8 mouse cellular contexts compared by ENCODE assay signal in the genomic region with DNA sequence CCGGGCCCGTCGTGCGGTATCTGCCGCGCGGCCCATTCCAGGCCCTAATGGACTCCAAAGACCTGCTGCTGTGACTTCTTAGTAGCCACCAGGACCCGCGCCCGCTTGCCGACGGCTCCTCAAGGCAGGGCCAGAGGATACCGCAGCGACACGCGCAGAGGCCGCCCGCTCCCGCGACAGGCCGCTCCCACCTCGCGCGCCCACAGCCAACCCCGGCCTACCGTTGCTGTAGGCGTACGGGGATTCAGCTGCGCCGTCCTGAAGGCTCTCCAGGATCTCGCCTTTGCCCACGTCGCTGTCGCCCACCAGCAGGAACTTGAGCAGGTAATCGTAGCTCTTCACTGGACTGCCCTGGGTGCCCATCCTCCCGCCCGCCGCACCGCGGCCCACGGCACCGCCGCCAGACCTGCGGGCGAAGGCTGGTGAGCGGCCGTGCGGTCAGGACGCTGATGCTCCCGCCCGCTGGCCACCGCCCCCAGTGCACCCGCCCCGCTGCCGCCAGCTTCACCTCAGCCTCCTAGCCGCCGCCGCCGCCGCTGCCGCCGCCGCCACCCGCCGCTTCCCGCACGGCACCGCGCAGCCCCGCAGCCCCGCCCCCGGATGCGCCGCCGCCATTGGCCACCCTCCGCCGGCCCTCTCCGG. TPM values are rescaled to one million over a fixed set of nuclear protein-coding genes. Genes with fewer than 3 reads are reported as not detected.
DNase-seq lines count a peak whose midpoint lies in the region; ATAC-seq and TF ChIP-seq lines count a peak whose summit lies in the region.

TSS of gene Rab40c (minus strand) at position 584 of the 642 bp plus-strand sequence.

- peak within 1 kb of the TSS; percentile 95 for H3K27ac ChIP-seq in kidney, postnatal 0 days
- H3K27ac ChIP-seq in forebrain, embryonic 10.5 days, result peak within 1 kb of the TSS; percentile 91
- H3K27ac ChIP-seq in hindbrain, embryonic 10.5 days, result peak within 1 kb of the TSS; percentile 93
- peak within 1 kb of the TSS; percentile 92 for H3K27ac ChIP-seq in limb, embryonic 12.5 days
- H3K27ac ChIP-seq in midbrain, postnatal 0 days (ENCODE audit: low read depth, low read length), result peak within 1 kb of the TSS; percentile 86

- under 1% methylated on average over 48 of the region's 78 CpGs for WGBS in kidney, postnatal 0 days
- under 1% methylated on average over 78 of the region's 78 CpGs for WGBS in forebrain, embryonic 10.5 days
- WGBS in hindbrain, embryonic 10.5 days, result under 1% methylated on average over 78 of the region's 78 CpGs
- under 1% methylated on average over 52 of the region's 78 CpGs for WGBS in limb, embryonic 12.5 days
- WGBS in midbrain, postnatal 0 days, result under 1% methylated on average over 55 of the region's 78 CpGs

- peak; percentile 42 for DNase-seq in kidney, postnatal 0 days (ENCODE audit: low spot score)
- no peak for DNase-seq in kidney, postnatal 36 days
- DNase-seq in Patski (ENCODE audit: low read depth, low spot score), result no peak
- DNase-seq in forebrain, embryonic 10.5 days (ENCODE audit: extremely low spot score, low spot score), result peak; percentile 46
- no peak for DNase-seq in hindbrain, embryonic 10.5 days (ENCODE audit: low spot score)
- peak; percentile 28 for DNase-seq in midbrain, postnatal 0 days (ENCODE audit: low spot score)

- H3K4me1 ChIP-seq in kidney, postnatal 0 days (replicated peaks; ENCODE audit: insufficient read depth, low read length), result peaks cover 7% of the 10 kb centered on the region
- H3K4me1 ChIP-seq in forebrain, embryonic 10.5 days, result peaks cover 27% of the 10 kb centered on the region
- peaks cover 40% of the 10 kb centered on the region for H3K4me1 ChIP-seq in hindbrain, embryonic 10.5 days (replicated peaks)
- peaks cover 25% of the 10 kb centered on the region for H3K4me1 ChIP-seq in limb, embryonic 12.5 days (replicated peaks)
- H3K4me1 ChIP-seq in midbrain, postnatal 0 days (ENCODE audit: insufficient read depth, low read length), result peaks cover 10% of the 10 kb centered on the region

- no peak for TF ChIP-seq CTCF in kidney, postnatal 0 days (IDR thresholded peaks at IDR 0.05; ENCODE audit: low read depth)
- no peak for TF ChIP-seq CTCF in Patski (IDR thresholded peaks at IDR 0.05)
- no peak for TF ChIP-seq CTCF in midbrain, postnatal 0 days (IDR thresholded peaks at IDR 0.05)

- CTCF ChIA-PET in Patski (lab: Charles Lee), result interaction anchor here (1.2 kb wide), 1 partner anchor 11 kb away, joined by 3 read pairs; no protein-coding TSS in a partner anchor

- no peaks in the 10 kb centered on the region; the same call in 1 of the 2 replicates for H3K36me3 ChIP-seq in kidney, postnatal 0 days (ENCODE audit: insufficient read depth, low read length)
- H3K36me3 ChIP-seq in forebrain, embryonic 10.5 days (replicated peaks), result peaks cover 20% of the 10 kb centered on the region
- peaks cover 24% of the 10 kb centered on the region for H3K36me3 ChIP-seq in hindbrain, embryonic 10.5 days
- peaks cover 12% of the 10 kb centered on the region for H3K36me3 ChIP-seq in limb, embryonic 12.5 days
- H3K36me3 ChIP-seq in midbrain, postnatal 0 days (ENCODE audit: insufficient read depth, low read length), result peaks cover 8% of the 10 kb centered on the region

- peak within 1 kb of the TSS; percentile 97 for H3K4me3 ChIP-seq in kidney, postnatal 0 days (replicated peaks; ENCODE audit: low read depth, low read length)
- peak within 1 kb of the TSS; percentile 98 for H3K4me3 ChIP-seq in forebrain, embryonic 10.5 days
- peak within 1 kb of the TSS; percentile 98 for H3K4me3 ChIP-seq in hindbrain, embryonic 10.5 days
- peak within 1 kb of the TSS; percentile 96 for H3K4me3 ChIP-seq in limb, embryonic 12.5 days (replicated peaks)
- H3K4me3 ChIP-seq in midbrain, postnatal 0 days (ENCODE audit: low read depth, low read length), result peak within 1 kb of the TSS; percentile 73

- peak within 1 kb of the TSS; percentile 94 for H3K4me2 ChIP-seq in kidney, postnatal 0 days (ENCODE audit: low read length)
- H3K4me2 ChIP-seq in limb, embryonic 12.5 days, result peak within 1 kb of the TSS; percentile 91
- H3K4me2 ChIP-seq in midbrain, postnatal 0 days (ENCODE audit: low read depth, low read length, poor library complexity, severe bottlenecking), result peak within 1 kb of the TSS; percentile 63

- H3K27me3 ChIP-seq in kidney, postnatal 0 days (ENCODE audit: insufficient read depth, low read length), result no peaks in the 10 kb centered on the region
- H3K27me3 ChIP-seq in Patski, result no peaks in the 10 kb centered on the region
- H3K27me3 ChIP-seq in forebrain, embryonic 10.5 days (ENCODE audit: poor library complexity, severe bottlenecking), result no peaks in the 10 kb centered on the region
- no peaks in the 10 kb centered on the region for H3K27me3 ChIP-seq in hindbrain, embryonic 10.5 days (ENCODE audit: insufficient read depth, poor library complexity, severe bottlenecking)
- no peaks in the 10 kb centered on the region for H3K27me3 ChIP-seq in limb, embryonic 12.5 days
- H3K27me3 ChIP-seq in midbrain, postnatal 0 days (ENCODE audit: insufficient read depth, low read length), result no peaks in the 10 kb centered on the region

- peak within 1 kb of the TSS; percentile 95 for H3K9ac ChIP-seq in kidney, postnatal 0 days (ENCODE audit: low read depth, low read length)
- H3K9ac ChIP-seq in limb, embryonic 12.5 days (replicated peaks), result peak within 1 kb of the TSS; percentile 87
- peak within 1 kb of the TSS; percentile 77 for H3K9ac ChIP-seq in midbrain, postnatal 0 days (replicated peaks; ENCODE audit: low read length, poor library complexity, severe bottlenecking)

- peak; percentile 5 for ATAC-seq in kidney, postnatal 0 days (replicated peaks; ENCODE audit: low FRiP score, low read depth)
- ATAC-seq in Patski, result no peak
- ATAC-seq in limb, embryonic 12.5 days (ENCODE audit: insufficient number of reproducible peaks, insufficient read depth, low FRiP score, low TSS enrichment, low read depth), result no peak
- ATAC-seq in midbrain, postnatal 0 days (ENCODE audit: low FRiP score), result peak; percentile 12; the same call in 1 of the 2 replicates
- ATAC-seq in monocyte, adult 5-6 weeks (replicated peaks; ENCODE audit: insufficient number of reproducible peaks, low FRiP score, low TSS enrichment, poor library complexity, severe bottlenecking), result no peak

- in situ Hi-C loops in Patski (cut with MboI; ENCODE audit: low pct_unique_long_range_greater_than_20kb), result no loop called here

- H3K9me3 ChIP-seq in kidney, postnatal 0 days (replicated peaks; ENCODE audit: low read length), result no peaks in the 10 kb centered on the region
- no peaks in the 10 kb centered on the region for H3K9me3 ChIP-seq in forebrain, embryonic 10.5 days
- no peaks in the 10 kb centered on the region for H3K9me3 ChIP-seq in hindbrain, embryonic 10.5 days
- H3K9me3 ChIP-seq in limb, embryonic 12.5 days, result no peaks in the 10 kb centered on the region
- H3K9me3 ChIP-seq in midbrain, postnatal 0 days (ENCODE audit: low read length), result no peaks in the 10 kb centered on the region

- POLR2A ChIA-PET in Patski (lab: Charles Lee), result interaction anchor here (0.6 to 1.2 kb wide), 4 partner anchors 21 to 98 kb away, joined by 3 to 4 read pairs (median 3); no protein-coding TSS in a partner anchor

RNA-seq across cellular contexts. Expression of gene Rab40c, which starts in this region (rescaled TPM):
- 20.4 and 22.1 TPM in 2 replicates for polyA plus RNA-seq in kidney, postnatal 0 days (2015; fragmentation: Nextera tagmentation; extraction: Ambion mirVana)
- 20.2 TPM for polyA plus RNA-seq in Patski (2021)
- 29.4 and 30.9 TPM in 2 replicates for polyA plus RNA-seq in forebrain, embryonic 10.5 days (2016; fragmentation: Nextera tagmentation; extraction: Ambion mirVana)
- 33.4 and 43.4 TPM in 2 replicates for polyA plus RNA-seq in hindbrain, embryonic 10.5 days (2016; fragmentation: Nextera tagmentation; extraction: Ambion mirVana)
- 35.7 and 39.1 TPM in 2 replicates for polyA plus RNA-seq in limb, embryonic 12.5 days (2016; fragmentation: Nextera tagmentation; extraction: Ambion mirVana)
- total RNA-seq in midbrain, postnatal 0 days (2014; rRNA removed), result 42.1 and 43.0 TPM in 2 replicates
- polyA plus RNA-seq in midbrain, postnatal 0 days (2015; fragmentation: Nextera tagmentation; extraction: Ambion mirVana), result 36.2 and 38.9 TPM in 2 replicates
- total RNA-seq in monocyte, adult 5-6 weeks (2017), result 3.5 to 7.1 TPM (median 3.8 TPM) in 3 replicates

Comparison
In these comparisons a context has a peak if more than half of its experiments do, and no peak if none do; other contexts are left out.
1. DNase-seq: peak in kidney, postnatal 0 days (single experiment), forebrain, embryonic 10.5 days (single experiment) and midbrain, postnatal 0 days (single experiment); none in kidney, postnatal 36 days (0 of 2), Patski (single experiment) and hindbrain, embryonic 10.5 days (single experiment).
2. ATAC-seq: peak in kidney, postnatal 0 days (single experiment) and midbrain, postnatal 0 days (single experiment); none in Patski (single experiment), limb, embryonic 12.5 days (single experiment) and monocyte, adult 5-6 weeks (single experiment).
3. Peak in every context shown above with its lines, with median percentiles within 50 percentile points of each other: H3K27ac ChIP-seq, H3K4me2 ChIP-seq, H3K4me3 ChIP-seq and H3K9ac ChIP-seq.